Mouse (Mus musculus): ENCODE measurements around the gene Coro1a. TPM values are rescaled to one million over a fixed set of nuclear protein-coding genes. Genes with fewer than 3 reads are reported as not detected.
A peak's percentile ranks its signal among the peaks of the same experiment; 100 is the strongest.

Gene Coro1a
- polyA plus RNA-seq, 1 experiment: 1,755 TPM

GRCm38 (mm10) chr7:126695631-126696207, 11.9 kb downstream of the Coro1a start, which contains the start of gene Slx1b:
TSS of gene Slx1b (minus strand) at chr7:126695784.
- DNase-seq (ENCODE audit: low read depth in 1 of 2, low spot score in 2 of 2): peak; percentile 85 to 87
- Histone ChIP-seq H3K4me3 (ENCODE audit: extremely low read depth, insufficient read depth, insufficient read length) (peak within 1 kb of the TSS; percentile 93), H3K27ac (ENCODE audit: insufficient read depth, low read length) (peak within 1 kb of the TSS; percentile 97), H3K27me3 (ENCODE audit: control insufficient read depth, insufficient read depth, low read length) (no peaks in the 10 kb centered on the region), H3K36me3 (ENCODE audit: control insufficient read depth, insufficient read depth, low read length) (peaks cover 25% of the 10 kb centered on the region), H3K4me1 (ENCODE audit: control insufficient read depth, insufficient read depth, insufficient read length) (peaks cover 12% of the 10 kb centered on the region)
- WGBS: 1% methylated on average over 40 of the region's 40 CpGs
- TF ChIP-seq CTCF (IDR thresholded peaks at IDR 0.05; ENCODE audit: extremely low read depth, insufficient read depth, insufficient read length, insufficient replicate concordance) (peak; percentile 89), POLR2A (IDR thresholded peaks at IDR 0.05; ENCODE audit: low read depth, low read length) (peak; percentile 6; the same call in 1 of the 2 replicates)

GRCm38 (mm10) chr7:126695210-126695611, 12.4 kb downstream of the Coro1a start, which contains the start of gene Bola2:
TSS of gene Bola2 (plus strand) at chr7:126695401.
- Histone ChIP-seq H3K4me1 (ENCODE audit: control insufficient read depth, insufficient read depth, insufficient read length) (peaks cover 9% of the 10 kb centered on the region), H3K27ac (ENCODE audit: insufficient read depth, low read length) (peak within 1 kb of the TSS; percentile 97), H3K4me3 (ENCODE audit: extremely low read depth, insufficient read depth, insufficient read length) (peak within 1 kb of the TSS; percentile 93), H3K27me3 (ENCODE audit: control insufficient read depth, insufficient read depth, low read length) (no peaks in the 10 kb centered on the region), H3K36me3 (ENCODE audit: control insufficient read depth, insufficient read depth, low read length) (peaks cover 21% of the 10 kb centered on the region)
- WGBS: under 1% methylated on average over 31 of the region's 31 CpGs
- peak; percentile 72 to 76 for DNase-seq (ENCODE audit: low read depth in 1 of 2, low spot score in 2 of 2)
- TF ChIP-seq POLR2A (IDR thresholded peaks at IDR 0.05; ENCODE audit: low read depth, low read length) (peak; percentile 70; the same call in 1 of the 2 replicates), CTCF (IDR thresholded peaks at IDR 0.05; ENCODE audit: extremely low read depth, insufficient read depth, insufficient read length, insufficient replicate concordance) (0 out of 2 replicates have a peak, but pooled peaks have one; percentile 4)

- no peak overlapping the region for H3K27ac ChIP-seq (ENCODE audit: insufficient read depth, low read length)
- WGBS: 87% methylated on average over 10 of the region's 10 CpGs
- no peak overlapping the region; the same call in 1 of the 2 replicates for H3K4me3 ChIP-seq (ENCODE audit: extremely low read depth, insufficient read depth, insufficient read length)
- H3K27me3 ChIP-seq (ENCODE audit: control insufficient read depth, insufficient read depth, low read length): no peaks in the 10 kb centered on the region
- TF ChIP-seq CTCF (IDR thresholded peaks at IDR 0.05; ENCODE audit: extremely low read depth, insufficient read depth, insufficient read length, insufficient replicate concordance): no peak
- TF ChIP-seq POLR2A (IDR thresholded peaks at IDR 0.05; ENCODE audit: low read depth, low read length): no peak
- peaks cover 14% of the 10 kb centered on the region for H3K36me3 ChIP-seq (ENCODE audit: control insufficient read depth, insufficient read depth, low read length)
- peaks cover 6% of the 10 kb centered on the region; the same call in 1 of the 2 replicates for H3K4me1 ChIP-seq (ENCODE audit: control insufficient read depth, insufficient read depth, insufficient read length)
- DNase-seq (ENCODE audit: low read depth in 1 of 2, low spot score in 2 of 2): no peak
Observed at GRCm38 (mm10) chr7:126694441-126695051, 13.0 kb downstream of the Coro1a start.

- TF ChIP-seq POLR2A (IDR thresholded peaks at IDR 0.05; ENCODE audit: low read depth, low read length): no peak
- no peak for TF ChIP-seq CTCF (IDR thresholded peaks at IDR 0.05; ENCODE audit: extremely low read depth, insufficient read depth, insufficient read length, insufficient replicate concordance)
- Histone ChIP-seq H3K27ac (ENCODE audit: insufficient read depth, low read length) (no peak overlapping the region), H3K4me3 (ENCODE audit: extremely low read depth, insufficient read depth, insufficient read length) (no peak overlapping the region), H3K27me3 (ENCODE audit: control insufficient read depth, insufficient read depth, low read length) (no peaks in the 10 kb centered on the region), H3K36me3 (ENCODE audit: control insufficient read depth, insufficient read depth, low read length) (peaks cover 7% of the 10 kb centered on the region; the same call in 1 of the 2 replicates), H3K4me1 (ENCODE audit: control insufficient read depth, insufficient read depth, insufficient read length) (peaks cover 6% of the 10 kb centered on the region; the same call in 1 of the 2 replicates)
- WGBS: 87% methylated on average over 7 of the region's 7 CpGs
- DNase-seq (ENCODE audit: low read depth in 1 of 2, low spot score in 2 of 2): no peak
Observed at GRCm38 (mm10) chr7:126693781-126694180, 13.8 kb downstream of the Coro1a start.

- peak; percentile 75 to 87 for DNase-seq (ENCODE audit: low read depth in 1 of 2, low spot score in 2 of 2)
- Histone ChIP-seq H3K27me3 (ENCODE audit: control insufficient read depth, insufficient read depth, low read length) (no peaks in the 10 kb centered on the region), H3K4me3 (ENCODE audit: extremely low read depth, insufficient read depth, insufficient read length) (no peak overlapping the region), H3K27ac (ENCODE audit: insufficient read depth, low read length) (no peak overlapping the region), H3K36me3 (ENCODE audit: control insufficient read depth, insufficient read depth, low read length) (peaks cover 7% of the 10 kb centered on the region; the same call in 1 of the 2 replicates), H3K4me1 (ENCODE audit: control insufficient read depth, insufficient read depth, insufficient read length) (peaks cover 6% of the 10 kb centered on the region; the same call in 1 of the 2 replicates)
- WGBS: 4% methylated on average over 3 of the region's 3 CpGs
- no peak for TF ChIP-seq POLR2A (IDR thresholded peaks at IDR 0.05; ENCODE audit: low read depth, low read length)
- TF ChIP-seq CTCF (IDR thresholded peaks at IDR 0.05; ENCODE audit: extremely low read depth, insufficient read depth, insufficient read length, insufficient replicate concordance): peak; percentile 85; the same call in 1 of the 2 replicates
Observed at GRCm38 (mm10) chr7:126693256-126693655, 14.3 kb downstream of the Coro1a start.

GRCm38 (mm10) chr7:126692426-126692825, 15.2 kb downstream of the Coro1a start:
- H3K4me3 ChIP-seq (ENCODE audit: extremely low read depth, insufficient read depth, insufficient read length): no peak overlapping the region
- H3K27ac ChIP-seq (ENCODE audit: insufficient read depth, low read length): no peak overlapping the region
- TF ChIP-seq POLR2A (IDR thresholded peaks at IDR 0.05; ENCODE audit: low read depth, low read length) (no peak), CTCF (IDR thresholded peaks at IDR 0.05; ENCODE audit: extremely low read depth, insufficient read depth, insufficient read length, insufficient replicate concordance) (no peak)
- H3K27me3 ChIP-seq (ENCODE audit: control insufficient read depth, insufficient read depth, low read length): no peaks in the 10 kb centered on the region
- DNase-seq (ENCODE audit: low read depth in 1 of 2, low spot score in 2 of 2): no peak
- WGBS: 97% methylated on average over 26 of the region's 26 CpGs
- peaks cover 5% of the 10 kb centered on the region; the same call in 1 of the 2 replicates for H3K36me3 ChIP-seq (ENCODE audit: control insufficient read depth, insufficient read depth, low read length)
- H3K4me1 ChIP-seq (ENCODE audit: control insufficient read depth, insufficient read depth, insufficient read length): peaks cover 6% of the 10 kb centered on the region; the same call in 1 of the 2 replicates

All from spleen, adult 2 months (tissue).